Mouse (Mus musculus): ENCODE data around the gene Rbm4.

DNA sequence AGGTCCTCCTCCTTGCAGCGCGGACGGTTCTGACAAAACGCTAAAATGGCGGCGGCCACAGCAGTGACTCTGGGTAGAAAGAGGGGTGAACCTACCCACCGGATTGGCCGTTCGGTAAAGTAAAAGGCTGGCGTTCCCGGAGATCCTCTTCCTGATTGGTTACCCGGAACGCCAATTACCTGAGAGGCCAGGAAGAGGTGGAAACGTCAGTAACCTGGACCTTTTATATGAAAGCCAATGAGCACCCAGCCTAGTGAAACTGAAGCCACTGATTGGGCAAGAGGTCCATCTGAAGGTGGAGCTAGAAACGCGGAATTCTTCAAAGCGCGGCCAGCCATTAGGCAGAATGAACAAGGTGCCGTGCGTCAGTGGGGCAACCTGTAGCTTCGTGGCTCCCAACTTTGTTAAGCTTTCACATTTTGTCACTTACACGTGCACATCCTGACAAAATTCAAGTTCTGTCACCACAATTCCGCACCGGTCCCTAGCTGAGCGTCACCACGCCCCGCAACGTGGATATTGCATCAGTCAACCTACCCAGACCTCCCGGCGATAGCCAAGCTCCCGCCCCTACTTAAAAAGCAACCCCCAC, at the start of gene Rbm4:
- TF ChIP-seq CHD2 (IDR thresholded peaks at IDR 0.05; ENCODE audit: low read length) (peak; percentile 93), ZNF384 (IDR thresholded peaks at IDR 0.05; ENCODE audit: low read depth, low read length) (no peak)

Data from CH12.LX (cell line).